Mouse (Mus musculus) spleen, adult 12 weeks (tissue): ENCODE results near the gene Fpr1.
A peak's percentile ranks its signal among the peaks of the same experiment; 100 is the strongest.
"Not testable (repeated sequence)": the region's sequence is repeated elsewhere in the genome, so short reads cannot be mapped to it uniquely, and the experiment has no call there.

Experiments used
- DNase-seq: peaks from one replicate; pipeline ENCODE4 v3.0.0; 2022; ENCODE audit warnings: low spot score

Fpr1 gene

GRCm38 (mm10) chr17:17849906-17850712, 33.6 kb downstream of the Fpr1 start:
- DNase-seq, result no peak

GRCm38 (mm10) chr17:17848988-17849387, 34.8 kb downstream of the Fpr1 start:
- DNase-seq, result no peak

- no peak for DNase-seq
These were observed 38.3 kb downstream of the Fpr1 start for GRCm38 (mm10) chr17:17845187-17846027.

- DNase-seq, result not testable (repeated sequence)
These were observed 39.1 kb downstream of the Fpr1 start for GRCm38 (mm10) chr17:17844606-17845005.

- no peak for DNase-seq
These were observed 40.0 kb downstream of the Fpr1 start for GRCm38 (mm10) chr17:17843534-17844261.

GRCm38 (mm10) chr17:17840796-17841195, 42.9 kb downstream of the Fpr1 start:
- no peak for DNase-seq

GRCm38 (mm10) chr17:17839276-17839675, 44.5 kb downstream of the Fpr1 start:
- DNase-seq, result no peak

GRCm38 (mm10) chr17:17837919-17838701, 45.6 kb downstream of the Fpr1 start:
- peak; percentile 78 for DNase-seq

- DNase-seq, result no peak
These were observed 46.3 kb downstream of the Fpr1 start for GRCm38 (mm10) chr17:17837426-17837825.

GRCm38 (mm10) chr17:17836101-17836500, 47.6 kb downstream of the Fpr1 start:
- DNase-seq, result no peak

GRCm38 (mm10) chr17:17834896-17835295, 48.8 kb downstream of the Fpr1 start:
- DNase-seq, result no peak

GRCm38 (mm10) chr17:17830731-17831130, 53.0 kb downstream of the Fpr1 start:
- no peak for DNase-seq

- DNase-seq, result no peak
These were observed 53.8 kb downstream of the Fpr1 start for GRCm38 (mm10) chr17:17829816-17830535.

- no peak for DNase-seq
These were observed 54.5 kb downstream of the Fpr1 start for GRCm38 (mm10) chr17:17829052-17829785.

GRCm38 (mm10) chr17:17828191-17828981, 55.4 kb downstream of the Fpr1 start:
- no peak for DNase-seq

- DNase-seq, result no peak
These were observed 56.0 kb downstream of the Fpr1 start for GRCm38 (mm10) chr17:17827658-17828190.

- no peak for DNase-seq
These were observed 56.7 kb downstream of the Fpr1 start, which contains the start of gene Spaca6 for GRCm38 (mm10) chr17:17826751-17827657. Spaca6 (plus strand) TSS chr17:17827158.
